Mouse (Mus musculus): ENCODE data around the gene Sipa1l1.
"Not testable (repeated sequence)": the region's sequence is repeated elsewhere in the genome, so short reads cannot be mapped to it uniquely, and the experiment has no call there.

GRCm38 (mm10) chr12:82493260-82493659 is 324.1 kb downstream of the Sipa1l1 start:
- not testable (repeated sequence) for TF ChIP-seq CTCF (IDR thresholded peaks at IDR 0.05; ENCODE audit: borderline replicate concordance, insufficient read depth, low read length); POLR2A (IDR thresholded peaks at IDR 0.05; ENCODE audit: low read depth, low read length)

Measured in embryonic fibroblast, embryonic 13.5 days (primary cell).